Comparison of ENCODE assay signal across 7 mouse cellular contexts in genomic region chr17:75435599-75435998, GRCm38 (mm10). TPM values are rescaled to one million over a fixed set of nuclear protein-coding genes. Genes with fewer than 3 reads are reported as not detected.
DNase-seq lines count a peak whose midpoint lies in the region; ATAC-seq and TF ChIP-seq lines count a peak whose summit lies in the region.

Rasgrp3 (plus strand) TSS chr17:75435896.

- DNase-seq in midbrain, postnatal 0 days (ENCODE audit: low spot score), result no peak
- DNase-seq in midbrain, embryonic 14.5 days, result no peak
- no peak for DNase-seq in gastrocnemius, postnatal 25 days
- peak; percentile 60 for DNase-seq in kidney, adult 9 months
- no peak for DNase-seq in spleen, adult 18-20 months
- DNase-seq in right cerebral cortex, postnatal 4 days, result no peak

- no peaks in the 10 kb centered on the region for H3K9me3 ChIP-seq in midbrain, postnatal 0 days (ENCODE audit: low read length)
- H3K9me3 ChIP-seq in midbrain, embryonic 14.5 days (ENCODE audit: control insufficient read depth, low read length), result no peaks in the 10 kb centered on the region

- no peak within 1 kb of the TSS for H3K9ac ChIP-seq in midbrain, postnatal 0 days (replicated peaks; ENCODE audit: low read length, poor library complexity, severe bottlenecking)
- H3K9ac ChIP-seq in midbrain, embryonic 14.5 days (replicated peaks; ENCODE audit: low read length), result no peak within 1 kb of the TSS

- H3K4me2 ChIP-seq in midbrain, postnatal 0 days (ENCODE audit: low read depth, low read length, poor library complexity, severe bottlenecking), result no peak within 1 kb of the TSS
- H3K4me2 ChIP-seq in midbrain, embryonic 14.5 days (ENCODE audit: low read length), result no peak within 1 kb of the TSS

- H3K4me3 ChIP-seq in midbrain, postnatal 0 days (ENCODE audit: low read depth, low read length), result peak within 1 kb of the TSS; percentile 5; the same call in 1 of the 2 replicates
- H3K4me3 ChIP-seq in midbrain, embryonic 14.5 days (replicated peaks; ENCODE audit: low read depth, low read length), result no peak within 1 kb of the TSS

- no peaks in the 10 kb centered on the region for H3K27me3 ChIP-seq in midbrain, postnatal 0 days (ENCODE audit: insufficient read depth, low read length)
- H3K27me3 ChIP-seq in midbrain, embryonic 14.5 days (ENCODE audit: control insufficient read depth, insufficient read depth, low read length), result no peaks in the 10 kb centered on the region

- no peak for ATAC-seq in midbrain, postnatal 0 days (ENCODE audit: low FRiP score)
- ATAC-seq in midbrain, embryonic 14.5 days (ENCODE audit: low FRiP score, low TSS enrichment), result no peak
- ATAC-seq in megakaryocyte, adult 5-6 weeks (ENCODE audit: poor library complexity, severe bottlenecking), result 0 out of 2 replicates have a peak, but pooled peaks have one; percentile 19

- TF ChIP-seq CTCF in midbrain, postnatal 0 days (IDR thresholded peaks at IDR 0.05), result no peak

- no peaks in the 10 kb centered on the region for H3K4me1 ChIP-seq in midbrain, postnatal 0 days (ENCODE audit: insufficient read depth, low read length)
- H3K4me1 ChIP-seq in midbrain, embryonic 14.5 days (ENCODE audit: control insufficient read depth, insufficient read depth, low read length), result peaks cover 4% of the 10 kb centered on the region; the same call in 1 of the 2 replicates

- H3K36me3 ChIP-seq in midbrain, postnatal 0 days (ENCODE audit: insufficient read depth, low read length), result no peaks in the 10 kb centered on the region
- H3K36me3 ChIP-seq in midbrain, embryonic 14.5 days (ENCODE audit: control insufficient read depth, insufficient read depth, low read length), result no peaks in the 10 kb centered on the region

- H3K27ac ChIP-seq in midbrain, postnatal 0 days (ENCODE audit: low read depth, low read length), result no peak within 1 kb of the TSS
- H3K27ac ChIP-seq in midbrain, embryonic 14.5 days (replicated peaks; ENCODE audit: low read depth, low read length), result no peak within 1 kb of the TSS

- WGBS in midbrain, postnatal 0 days, result 71% methylated on average over 6 of the region's 6 CpGs
- WGBS in midbrain, embryonic 14.5 days, result 72% methylated on average over 6 of the region's 6 CpGs

RNA-seq across cellular contexts. Expression of gene Rasgrp3, which starts in this region (rescaled TPM):
- 8.1 and 9.3 TPM in 2 replicates for total RNA-seq in midbrain, postnatal 0 days (2014; rRNA removed)
- 3.2 and 4.8 TPM in 2 replicates for polyA plus RNA-seq in midbrain, postnatal 0 days (2015; fragmentation: Nextera tagmentation; extraction: Ambion mirVana)
- 2.6 and 8.4 TPM in 2 replicates for polyA plus RNA-seq in midbrain, embryonic 14.5 days (2014; fragmentation: Nextera tagmentation; extraction: Ambion mirVana)
- 10 to 100 TPM; 24.8 to 29.6 TPM for total RNA-seq in gastrocnemius, postnatal 25 days (2021)
- 0.30 TPM in 1 of 2 replicates, not detected in the other for total RNA-seq in megakaryocyte, adult 5-6 weeks (2015)
- total RNA-seq in megakaryocyte, adult 5-6 weeks (2017), result 0.04 and 0.12 TPM in 2 replicates

Comparison
In these comparisons a context has a peak if more than half of its experiments do, and no peak if none do; other contexts are left out.
1. Peak in ATAC-seq in megakaryocyte, adult 5-6 weeks; RNA of the gene not detected or under 1 TPM.